Mouse (Mus musculus): ENCODE data around the gene Gm12166.
A peak's percentile ranks its signal among the peaks of the same experiment; 100 is the strongest.
"Not testable (repeated sequence)": the region's sequence is repeated elsewhere in the genome, so short reads cannot be mapped to it uniquely, and the experiment has no call there.

The Gm12166 gene

GRCm38 (mm10) chr11:46054911-46055895 lies 3.1 kb upstream of the Gm12166 start:
- DNase-seq = no peak

- DNase-seq = no peak
These were observed 2.2 kb upstream of the Gm12166 start for GRCm38 (mm10) chr11:46054311-46054710.

- not testable (repeated sequence) for DNase-seq
These were observed 1.3 kb upstream of the Gm12166 start for GRCm38 (mm10) chr11:46053457-46053856.

GRCm38 (mm10) chr11:46047264-46047663 lies 4.9 kb downstream of the Gm12166 start:
- no peak for DNase-seq

GRCm38 (mm10) chr11:46044781-46045180 lies 7.3 kb downstream of the Gm12166 start:
- DNase-seq = no peak

- DNase-seq = no peak
These were observed 10.4 kb downstream of the Gm12166 start for GRCm38 (mm10) chr11:46041607-46042267.

GRCm38 (mm10) chr11:46040841-46041556 lies 11.1 kb downstream of the Gm12166 start:
- DNase-seq = no peak

- DNase-seq = no peak
These were observed 12.8 kb downstream of the Gm12166 start for GRCm38 (mm10) chr11:46039335-46039734.

- DNase-seq = no peak
These were observed 13.2 kb downstream of the Gm12166 start for GRCm38 (mm10) chr11:46038901-46039300.

GRCm38 (mm10) chr11:46036374-46036773 lies 15.7 kb downstream of the Gm12166 start:
- no peak for DNase-seq

GRCm38 (mm10) chr11:46032956-46033355 lies 19.2 kb downstream of the Gm12166 start:
- no peak for DNase-seq

GRCm38 (mm10) chr11:46031470-46031869 lies 20.7 kb downstream of the Gm12166 start:
- no peak for DNase-seq

GRCm38 (mm10) chr11:46030026-46030425 lies 22.1 kb downstream of the Gm12166 start:
- no peak for DNase-seq

- no peak for DNase-seq
These were observed 22.6 kb downstream of the Gm12166 start for GRCm38 (mm10) chr11:46029485-46029884.

GRCm38 (mm10) chr11:46027952-46028814 lies 23.9 kb downstream of the Gm12166 start:
- no peak for DNase-seq

GRCm38 (mm10) chr11:46025962-46026392 lies 26.1 kb downstream of the Gm12166 start:
- peak in 1 of 2 experiments; percentile 9 for DNase-seq

GRCm38 (mm10) chr11:46022983-46023382 lies 29.1 kb downstream of the Gm12166 start:
- no peak for DNase-seq

GRCm38 (mm10) chr11:46021850-46022249 lies 30.3 kb downstream of the Gm12166 start:
- DNase-seq = no peak

GRCm38 (mm10) chr11:46020246-46020645 lies 31.9 kb downstream of the Gm12166 start:
- DNase-seq = no peak

GRCm38 (mm10) chr11:46016061-46016460 lies 36.1 kb downstream of the Gm12166 start:
- DNase-seq = peak; percentile 66 to 68

Measured in cerebellum, postnatal 36 days (tissue).